Mouse (Mus musculus) neural tube, embryonic 15.5 days (tissue): Measurements from ENCODE around the gene Rhot1. TPM values are rescaled to one million over a fixed set of nuclear protein-coding genes. Genes with fewer than 3 reads are reported as not detected.

Source experiments
- ATAC-seq: fragments of 200-750 bp; cut with Nextera tagmentation; 2 replicates; pipeline ENCODE4 v1.8.0; 2017; ENCODE audit warnings: mild to moderate bottlenecking, moderate TSS enrichment, moderate library complexity; ENCODE audit not compliant: low FRiP score
- H3K27ac ChIP-seq: fragments of 300-500 bp; sonication (generic); replicated peaks from 2 replicates; pipeline ENCODE4 v1.5.1; 2015; ENCODE audit warnings: mild to moderate bottlenecking, inconsistent platforms
- H3K27me3 ChIP-seq: fragments of 300-500 bp; sonication (generic); replicated peaks from 2 replicates; pipeline ENCODE4 v1.6.1; 2015; ENCODE audit warnings: inconsistent platforms
- H3K36me3 ChIP-seq: fragments of 300-500 bp; sonication (generic); 2 replicates; pipeline ENCODE4 v1.6.1; 2015; ENCODE audit warnings: inconsistent platforms
- H3K4me1 ChIP-seq: fragments of 300-500 bp; sonication (generic); 2 replicates; pipeline ENCODE4 v1.6.1; 2015; ENCODE audit warnings: inconsistent platforms
- H3K4me2 ChIP-seq: fragments of 300-500 bp; sonication (generic); 2 replicates; pipeline ENCODE4 v1.6.1; 2015; ENCODE audit warnings: inconsistent platforms, mild to moderate bottlenecking, moderate library complexity
- H3K4me3 ChIP-seq: fragments of 300-500 bp; sonication (generic); replicated peaks from 2 replicates; pipeline ENCODE4 v1.5.1; 2015; ENCODE audit warnings: mild to moderate bottlenecking, inconsistent platforms
- H3K9ac ChIP-seq: fragments of 300-500 bp; sonication (generic); replicated peaks from 2 replicates; pipeline ENCODE4 v1.6.1; 2015; ENCODE audit warnings: mild to moderate bottlenecking, inconsistent platforms
- H3K9me3 ChIP-seq: fragments of 300-500 bp; sonication (generic); replicated peaks from 2 replicates; pipeline ENCODE4 v1.6.1; 2016; ENCODE audit warnings: inconsistent platforms
- WGBS: fragments of 180-500 bp; shearing (Covaris S2); methylation state at CpG from one replicate; pipeline ENCODE4 v1.1.7; 2015; ENCODE audit warnings: mixed read lengths; 5-methylcytosine and 5-hydroxymethylcytosine counted together
- polyA plus RNA-seq: library from polyadenylated mRNA; unstranded; fragments of >200 nt; fragmentation: Nextera tagmentation; extraction: Ambion mirVana; gene quantifications from 2 replicates; pipeline ENCODE4 v1.2.1, GENCODE M21; 2015

Gene Rhot1
- polyA plus RNA-seq, result 70.2 and 72.9 TPM in 2 replicates

DNA sequence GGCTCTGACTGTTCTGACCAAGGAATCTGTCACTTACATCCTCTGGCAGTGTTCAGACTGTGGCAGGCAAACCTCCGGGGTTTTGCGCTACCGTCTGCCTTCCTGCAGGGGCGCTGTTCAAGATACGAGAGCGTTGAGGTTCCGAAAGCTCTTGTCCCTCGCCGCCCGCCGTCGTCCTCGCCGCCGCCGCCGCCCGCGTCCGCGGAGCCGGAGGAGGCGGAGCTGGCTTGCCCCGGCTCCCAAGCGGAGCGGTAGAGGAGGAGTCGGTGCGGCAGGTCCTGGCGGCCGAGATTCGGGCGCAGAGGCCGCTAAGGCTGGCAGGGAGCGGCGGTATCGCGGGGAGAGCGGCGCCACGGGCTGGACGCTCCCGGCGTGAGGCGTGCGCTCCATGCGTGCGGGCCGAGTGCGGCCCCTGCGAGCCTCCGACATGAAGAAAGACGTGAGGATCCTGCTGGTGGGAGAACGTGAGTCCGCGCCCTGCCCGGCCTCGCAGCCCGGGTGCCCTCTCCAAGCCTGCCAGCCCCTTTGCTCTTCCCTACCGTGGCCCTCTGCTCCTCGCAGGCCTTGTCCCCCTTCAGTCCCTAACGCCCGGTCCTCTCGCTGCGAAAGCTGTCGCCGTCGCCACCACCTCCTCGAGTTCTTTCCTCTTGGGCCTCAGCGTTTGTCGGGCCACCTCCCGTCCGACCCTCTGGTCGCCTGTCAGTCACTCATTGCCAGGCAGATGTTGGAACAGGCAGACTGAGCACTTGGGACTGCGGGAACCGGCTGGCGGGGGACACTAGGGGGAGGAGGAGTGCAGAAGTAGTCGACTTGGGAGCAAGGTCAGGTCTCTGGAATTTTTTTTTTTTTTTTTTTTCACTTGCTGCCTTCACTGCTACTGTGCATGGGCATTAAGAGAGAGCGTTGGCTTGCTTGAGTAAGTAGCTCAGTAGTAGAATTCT, at the start of gene Rhot1:
Gene Rhot1, plus strand, starts transcription at position 160 of the 941 bp plus-strand sequence.
- H3K4me1 ChIP-seq, result peaks cover 18% of the 10 kb centered on the region
- peak within 1 kb of the TSS; percentile 98 for H3K4me3 ChIP-seq
- H3K9ac ChIP-seq, result peak within 1 kb of the TSS; percentile 98
- under 1% methylated on average over 78 of the region's 78 CpGs for WGBS
- H3K36me3 ChIP-seq, result peaks cover 5% of the 10 kb centered on the region; the same call in 1 of the 2 replicates
- peak; percentile 94 for ATAC-seq
- no peaks in the 10 kb centered on the region for H3K27me3 ChIP-seq
- H3K4me2 ChIP-seq, result peak within 1 kb of the TSS; percentile 63
- no peaks in the 10 kb centered on the region for H3K9me3 ChIP-seq
- peak within 1 kb of the TSS; percentile 94 for H3K27ac ChIP-seq

GRCm38 (mm10) chr11:80161041-80161440, 47.8 kb upstream of the Rhot1 start:
- WGBS, result 86% methylated on average over 4 of the region's 4 CpGs
- Histone ChIP-seq H3K36me3 (no peaks in the 10 kb centered on the region), H3K4me3 (no peak overlapping the region), H3K27ac (no peak overlapping the region), H3K4me2 (no peak overlapping the region), H3K4me1 (no peaks in the 10 kb centered on the region), H3K9ac (no peak overlapping the region), H3K9me3 (no peaks in the 10 kb centered on the region), H3K27me3 (peaks cover 5% of the 10 kb centered on the region; the same call in 1 of the 2 replicates)
- no peak for ATAC-seq

GRCm38 (mm10) chr11:80163362-80164116, 45.3 kb upstream of the Rhot1 start:
- Histone ChIP-seq H3K4me3 (no peak overlapping the region), H3K4me1 (no peaks in the 10 kb centered on the region), H3K36me3 (no peaks in the 10 kb centered on the region), H3K9me3 (no peaks in the 10 kb centered on the region), H3K27me3 (no peaks in the 10 kb centered on the region), H3K4me2 (no peak overlapping the region), H3K27ac (no peak overlapping the region), H3K9ac (no peak overlapping the region)
- 76% methylated on average over 7 of the region's 7 CpGs for WGBS
- no peak for ATAC-seq

GRCm38 (mm10) chr11:80164224-80164623, 44.6 kb upstream of the Rhot1 start:
- Histone ChIP-seq H3K27ac (no peak overlapping the region), H3K36me3 (no peaks in the 10 kb centered on the region), H3K4me2 (no peak overlapping the region), H3K4me3 (no peak overlapping the region), H3K9me3 (no peaks in the 10 kb centered on the region), H3K9ac (no peak overlapping the region), H3K4me1 (no peaks in the 10 kb centered on the region), H3K27me3 (no peaks in the 10 kb centered on the region)
- WGBS, result 56% methylated on average over 2 of the region's 2 CpGs
- no peak for ATAC-seq

DNA sequence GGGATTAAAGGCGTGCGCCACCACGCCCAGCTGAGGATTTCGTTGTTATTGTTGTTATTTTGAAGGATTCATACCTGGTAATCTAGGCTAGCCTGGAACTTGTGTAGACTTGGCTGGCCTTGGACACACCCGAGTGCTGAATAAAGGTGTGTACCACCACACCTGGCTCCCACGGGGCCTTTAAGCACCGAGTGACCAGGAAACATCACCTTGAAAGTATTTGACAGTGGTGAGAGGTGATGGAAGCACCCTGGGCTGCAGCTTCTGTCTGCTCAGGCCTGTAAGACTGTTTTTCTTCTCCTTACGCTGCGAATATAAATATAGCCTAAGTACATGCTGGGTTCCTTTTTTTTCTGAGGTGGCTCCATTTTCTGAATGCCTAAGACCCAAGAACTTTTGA, 40.7 kb upstream of the Rhot1 start:
- H3K36me3 ChIP-seq, result no peaks in the 10 kb centered on the region
- no peak for ATAC-seq
- no peak overlapping the region for H3K9ac ChIP-seq
- no peak overlapping the region for H3K4me3 ChIP-seq
- H3K27me3 ChIP-seq, result no peaks in the 10 kb centered on the region
- no peaks in the 10 kb centered on the region for H3K4me1 ChIP-seq
- H3K9me3 ChIP-seq, result no peaks in the 10 kb centered on the region
- H3K27ac ChIP-seq, result no peak overlapping the region
- no peak overlapping the region for H3K4me2 ChIP-seq
- WGBS, result 92% methylated on average over 9 of the region's 9 CpGs

DNA sequence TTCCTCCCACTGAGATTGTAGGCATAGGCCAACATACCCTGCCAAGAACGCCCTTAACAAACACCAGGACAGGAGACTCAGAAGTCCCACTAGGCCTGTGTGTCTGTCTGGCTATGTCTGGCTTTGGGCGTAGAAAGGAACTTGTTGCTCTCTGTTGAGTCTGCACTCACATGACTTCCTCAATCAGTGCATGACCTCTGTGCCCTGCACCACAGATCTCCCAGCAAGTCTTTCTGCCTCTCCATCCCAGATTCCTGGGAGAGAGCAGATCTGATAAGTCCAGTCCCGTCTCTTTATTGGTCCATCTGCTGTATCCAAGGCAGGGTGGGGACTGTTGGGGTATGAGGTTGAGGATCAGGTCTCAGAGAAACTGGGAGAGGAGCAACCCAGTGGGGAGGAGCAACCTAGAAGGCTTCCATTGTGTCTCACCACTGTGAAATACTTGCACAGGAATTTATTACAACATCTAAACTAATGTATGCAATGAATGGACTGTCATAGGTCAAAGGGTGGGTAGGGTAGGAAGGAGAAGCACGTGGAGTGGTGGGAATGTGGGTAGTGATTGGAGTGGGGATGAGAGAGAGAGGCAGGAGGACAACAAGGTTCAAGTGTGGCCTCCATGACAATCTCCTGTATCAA, 40.1 kb upstream of the Rhot1 start:
- Histone ChIP-seq H3K27me3 (no peaks in the 10 kb centered on the region), H3K36me3 (no peaks in the 10 kb centered on the region), H3K9me3 (no peaks in the 10 kb centered on the region), H3K4me3 (no peak overlapping the region), H3K4me1 (no peaks in the 10 kb centered on the region), H3K9ac (no peak overlapping the region), H3K27ac (no peak overlapping the region), H3K4me2 (no peak overlapping the region)
- no peak for ATAC-seq
- WGBS, result 83% methylated on average over 4 of the region's 4 CpGs

- H3K36me3 ChIP-seq, result no peaks in the 10 kb centered on the region
- WGBS, result 87% methylated on average over 3 of the region's 3 CpGs
- no peak overlapping the region for H3K4me2 ChIP-seq
- H3K9ac ChIP-seq, result no peak overlapping the region
- H3K27ac ChIP-seq, result no peak overlapping the region
- H3K4me3 ChIP-seq, result no peak overlapping the region
- H3K4me1 ChIP-seq, result no peaks in the 10 kb centered on the region
- H3K27me3 ChIP-seq, result no peaks in the 10 kb centered on the region
- ATAC-seq, result no peak
- no peaks in the 10 kb centered on the region for H3K9me3 ChIP-seq
These were observed 39.2 kb upstream of the Rhot1 start for GRCm38 (mm10) chr11:80169629-80170028.

GRCm38 (mm10) chr11:80170351-80170750, 38.5 kb upstream of the Rhot1 start:
- 79% methylated on average over 5 of the region's 5 CpGs for WGBS
- no peaks in the 10 kb centered on the region for H3K9me3 ChIP-seq

DNA sequence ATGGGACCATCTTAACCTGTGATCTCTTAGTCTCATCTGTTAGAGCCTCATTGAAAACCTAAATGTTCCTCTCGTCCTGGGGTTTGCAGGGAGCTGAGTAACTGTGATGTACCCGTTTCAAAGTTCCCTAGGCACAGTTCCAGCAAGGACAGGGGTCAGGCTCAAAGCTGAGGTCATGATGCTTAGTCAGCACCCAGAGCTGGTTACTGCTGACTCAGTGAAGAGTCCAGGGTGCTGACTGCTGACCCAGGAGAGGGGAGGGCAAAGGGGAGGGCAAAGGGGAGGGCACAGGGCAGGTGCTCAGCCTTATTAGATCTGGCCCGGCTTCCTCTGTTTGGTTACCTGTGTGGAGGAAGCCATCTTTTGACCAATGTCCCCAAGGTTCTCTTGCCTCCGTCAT, 36.9 kb upstream of the Rhot1 start:
- ATAC-seq, result no peak
- H3K9me3 ChIP-seq, result no peaks in the 10 kb centered on the region
- no peak overlapping the region for H3K4me3 ChIP-seq
- WGBS, result 72% methylated on average over 4 of the region's 4 CpGs
- H3K4me2 ChIP-seq, result no peak overlapping the region
- H3K9ac ChIP-seq, result no peak overlapping the region
- no peaks in the 10 kb centered on the region for H3K4me1 ChIP-seq
- no peaks in the 10 kb centered on the region for H3K36me3 ChIP-seq
- H3K27ac ChIP-seq, result no peak overlapping the region
- H3K27me3 ChIP-seq, result no peaks in the 10 kb centered on the region

More at GRCm38 (mm10) chr11:80170351-80170750, 38.5 kb upstream of the Rhot1 start:
- no peak overlapping the region for H3K9ac ChIP-seq
- no peak overlapping the region for H3K4me3 ChIP-seq
- ATAC-seq, result no peak
- no peaks in the 10 kb centered on the region for H3K27me3 ChIP-seq
- no peak overlapping the region for H3K27ac ChIP-seq
- no peak overlapping the region for H3K4me2 ChIP-seq
- H3K4me1 ChIP-seq, result no peaks in the 10 kb centered on the region
- no peaks in the 10 kb centered on the region for H3K36me3 ChIP-seq

GRCm38 (mm10) chr11:80173963-80174670, 34.7 kb upstream of the Rhot1 start:
- Histone ChIP-seq H3K9ac (no peak overlapping the region), H3K4me1 (no peaks in the 10 kb centered on the region), H3K27me3 (no peaks in the 10 kb centered on the region), H3K4me2 (no peak overlapping the region), H3K9me3 (no peaks in the 10 kb centered on the region), H3K36me3 (no peaks in the 10 kb centered on the region), H3K4me3 (no peak overlapping the region), H3K27ac (no peak overlapping the region)
- 88% methylated on average over 11 of the region's 11 CpGs for WGBS
- ATAC-seq, result no peak
